Mouse (Mus musculus): Measurements from ENCODE around the gene Foxj2.

Gene Foxj2

GRCm38 (mm10) chr6:122813640-122814039 lies 6.1 kb upstream of the Foxj2 start:
- no peak for DNase-seq (ENCODE audit: low read depth)

DNA sequence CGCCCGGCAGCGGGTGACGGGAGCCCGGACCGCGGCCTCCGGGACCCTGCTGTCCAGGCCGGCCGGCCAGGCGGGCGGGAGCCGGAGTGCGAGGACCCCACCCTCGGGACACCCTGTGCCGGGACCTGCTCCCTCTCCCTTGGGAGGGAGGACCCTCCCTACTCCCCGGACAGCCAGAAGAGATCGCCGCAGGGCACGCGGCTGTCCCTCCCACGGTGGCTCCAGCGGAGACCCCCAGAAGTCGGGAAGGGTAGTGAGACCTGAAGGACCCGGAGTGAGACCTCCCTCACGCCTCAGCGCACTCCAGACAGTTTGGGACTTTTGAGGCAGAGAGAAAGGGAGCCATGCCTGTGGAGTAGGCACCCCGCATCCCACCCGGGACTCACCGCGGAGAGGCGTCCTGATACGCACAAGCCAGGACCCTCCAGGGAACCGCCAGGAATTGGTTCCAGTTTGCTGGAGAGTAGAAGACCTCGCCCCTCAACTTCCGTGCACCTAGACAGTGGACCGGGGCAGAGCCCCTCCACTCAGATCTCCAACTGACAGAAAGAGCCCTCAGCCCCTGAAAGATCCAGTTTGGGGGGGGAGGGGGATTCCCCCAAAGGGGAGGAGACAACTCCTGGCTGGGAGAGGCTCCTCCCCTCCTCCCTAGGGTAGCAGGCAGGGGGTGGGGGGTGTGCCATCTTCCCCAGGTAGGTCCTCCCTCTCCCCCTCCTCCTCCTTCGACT lies 521 bp downstream of the Foxj2 start:
- DNase-seq (ENCODE audit: low read depth): peak; percentile 75

DNA sequence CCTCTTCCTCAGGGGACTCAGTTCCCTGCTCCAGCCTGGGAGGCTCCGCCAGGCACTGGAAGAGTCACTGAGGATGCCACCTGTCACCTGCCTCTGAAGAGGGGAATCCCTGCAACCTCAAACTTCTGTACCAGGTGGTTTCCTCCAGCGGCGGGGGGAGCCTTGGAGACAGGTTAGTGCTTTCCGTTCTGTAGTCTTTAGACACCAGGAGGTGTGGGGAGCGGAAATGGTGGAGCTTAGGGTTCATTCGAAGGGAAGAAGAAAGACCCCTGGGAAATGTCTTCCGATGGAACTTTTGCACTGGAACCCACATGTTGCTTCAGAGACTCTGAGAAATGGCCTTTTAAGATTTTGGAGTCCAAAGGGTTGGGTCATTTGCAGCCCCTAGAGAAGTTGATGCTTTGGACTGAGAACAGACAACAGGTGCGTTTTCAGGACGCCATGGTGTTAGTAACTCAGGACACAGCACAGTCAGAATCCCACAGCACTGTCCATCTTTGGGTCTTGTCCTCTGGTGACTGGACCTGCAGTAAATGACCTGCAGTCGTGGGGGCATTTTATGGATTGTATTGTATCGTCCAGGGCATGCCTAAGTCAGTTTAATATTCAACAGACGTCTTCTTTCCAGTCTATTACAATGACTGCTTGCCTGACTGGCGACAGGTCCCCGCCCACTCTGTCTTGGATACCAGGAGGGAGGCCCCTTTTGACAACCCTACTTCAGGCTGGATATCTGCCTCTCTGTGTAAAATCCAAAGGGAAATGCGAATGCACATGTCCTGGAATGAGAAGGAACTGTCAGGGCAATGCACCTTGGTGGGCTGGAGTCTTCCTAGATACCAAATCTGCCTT lies 1.3 kb downstream of the Foxj2 start:
- DNase-seq (ENCODE audit: low read depth): no peak

GRCm38 (mm10) chr6:122821822-122822221 lies 2.1 kb downstream of the Foxj2 start:
- no peak for DNase-seq (ENCODE audit: low read depth)

DNA sequence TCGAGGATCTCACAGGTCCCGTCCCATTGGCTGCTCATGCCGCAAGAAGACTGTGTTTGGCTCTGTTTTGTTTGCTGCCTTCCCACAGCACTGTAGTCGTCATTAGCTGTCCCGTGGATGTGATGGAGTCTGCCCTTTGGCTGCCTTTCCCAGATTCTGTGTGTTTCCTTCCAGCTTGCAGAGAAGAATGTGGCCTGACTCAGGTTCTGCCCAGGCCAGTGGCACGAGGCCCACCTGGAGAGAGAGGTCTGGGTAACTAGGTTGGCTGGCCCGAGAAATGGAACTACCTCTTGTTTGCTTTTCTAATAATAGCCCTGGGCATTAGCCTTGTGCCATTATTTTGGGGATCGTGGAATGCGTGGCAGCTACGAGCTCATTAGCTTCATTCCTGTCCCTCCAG lies 4.4 kb downstream of the Foxj2 start:
- peak; percentile 60 for DNase-seq (ENCODE audit: low read depth)

- peak; percentile 11 for DNase-seq (ENCODE audit: low read depth)
Measured at GRCm38 (mm10) chr6:122825166-122825565, 5.5 kb downstream of the Foxj2 start.

GRCm38 (mm10) chr6:122825923-122826742 lies 6.4 kb downstream of the Foxj2 start:
- peak; percentile 88 for DNase-seq (ENCODE audit: low read depth)

DNA sequence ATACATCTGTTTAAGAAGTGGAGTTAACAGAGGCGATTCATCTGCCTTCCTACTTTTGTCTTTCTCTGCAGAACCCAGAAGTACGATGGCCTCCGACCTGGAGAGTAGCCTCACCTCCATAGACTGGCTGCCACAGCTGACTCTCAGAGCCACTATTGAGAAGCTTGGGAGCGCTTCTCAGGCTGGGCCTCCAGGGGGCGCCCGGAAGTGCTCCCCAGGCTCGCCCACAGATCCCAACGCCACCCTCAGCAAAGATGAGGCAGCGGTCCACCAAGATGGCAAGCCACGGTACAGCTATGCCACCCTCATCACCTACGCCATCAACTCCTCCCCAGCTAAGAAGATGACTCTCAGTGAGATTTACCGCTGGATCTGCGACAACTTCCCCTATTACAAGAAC lies 8.4 kb downstream of the Foxj2 start:
- peak; percentile 35 for DNase-seq (ENCODE audit: low read depth)

GRCm38 (mm10) chr6:122832880-122833279 lies 13.2 kb downstream of the Foxj2 start:
- no peak for DNase-seq (ENCODE audit: low read depth)

DNA sequence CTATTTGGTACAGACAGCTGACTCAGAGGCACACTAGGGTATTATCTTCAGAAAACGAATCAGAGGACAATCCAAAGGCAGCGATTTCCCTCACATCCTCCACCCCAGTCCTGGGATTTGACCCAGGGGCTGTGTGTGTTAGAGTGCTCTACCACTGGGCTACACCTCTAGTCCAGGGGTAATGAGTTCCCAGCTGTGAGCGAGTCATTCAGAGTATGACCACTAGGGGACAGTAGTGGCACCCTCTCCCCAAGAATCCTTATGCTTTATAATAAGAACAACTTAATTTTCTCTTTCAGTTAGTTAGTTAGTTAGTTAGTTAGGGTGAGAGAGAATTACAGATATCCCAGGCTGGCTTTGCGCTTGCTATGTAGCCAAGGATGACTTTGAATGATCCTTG lies 14.7 kb downstream of the Foxj2 start:
- DNase-seq (ENCODE audit: low read depth): peak; percentile 80

DNA sequence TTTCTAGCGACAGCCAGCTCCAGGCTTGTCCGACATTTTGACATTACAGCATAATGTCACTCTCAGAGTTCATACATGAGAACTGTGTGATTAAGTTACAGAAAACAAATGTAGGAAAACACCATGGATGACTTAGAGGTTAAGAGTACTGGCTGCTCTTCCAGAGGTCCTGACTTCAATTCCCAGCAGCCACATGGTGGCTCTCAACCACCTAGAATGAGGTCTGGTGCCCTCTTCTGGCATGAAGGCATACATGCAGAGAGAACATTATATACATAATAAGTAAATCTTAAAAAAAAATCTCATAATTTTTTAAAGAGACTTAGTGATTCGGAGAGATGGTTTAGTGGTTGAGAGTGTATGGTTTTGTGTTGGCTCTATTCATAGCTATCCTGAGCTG lies 17.3 kb downstream of the Foxj2 start:
- DNase-seq (ENCODE audit: low read depth): peak; percentile 45

DNA sequence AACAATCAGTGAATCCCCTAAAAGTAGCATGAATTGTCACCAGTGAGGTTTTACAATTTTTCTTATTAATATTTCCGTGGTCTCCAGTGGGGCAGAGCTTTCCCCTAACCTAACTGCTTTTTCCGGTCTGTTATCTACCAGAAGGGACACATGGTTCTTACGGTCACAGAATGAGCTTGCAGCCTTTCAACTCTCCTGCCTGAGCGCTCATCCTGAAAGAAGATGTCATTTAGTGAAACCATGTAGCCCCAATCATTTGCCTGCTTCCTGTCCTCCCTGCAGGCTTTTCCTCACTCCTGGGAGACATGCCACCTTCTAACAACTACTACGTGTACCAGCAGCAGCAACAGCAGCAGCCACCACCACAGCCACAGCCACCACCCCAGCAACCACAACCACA lies 17.8 kb downstream of the Foxj2 start:
- no peak for DNase-seq (ENCODE audit: low read depth)

GRCm38 (mm10) chr6:122843759-122844158 lies 24.0 kb downstream of the Foxj2 start:
- no peak for DNase-seq (ENCODE audit: low read depth)

- DNase-seq (ENCODE audit: low read depth): no peak
Measured at GRCm38 (mm10) chr6:122852696-122853095, 33.0 kb downstream of the Foxj2 start.

DNA sequence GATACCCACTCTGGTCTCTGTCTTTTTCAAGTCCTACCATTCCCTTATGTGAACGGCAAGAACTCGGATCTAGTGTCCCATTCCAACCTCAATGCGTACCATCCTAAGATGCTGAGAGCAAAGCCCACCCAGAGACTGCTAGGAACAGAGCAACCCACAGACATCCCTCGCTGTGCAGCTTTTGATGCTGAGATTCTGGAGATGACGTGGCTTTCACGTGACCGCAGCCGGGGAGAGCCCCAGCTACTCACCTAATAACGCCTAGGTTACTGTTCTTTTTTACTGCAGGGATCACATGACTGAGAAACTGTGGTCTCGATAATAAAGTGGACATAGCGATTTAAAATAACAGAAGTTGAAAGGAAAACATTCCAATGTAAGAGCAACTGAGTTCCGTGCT lies 34.8 kb downstream of the Foxj2 start:
- DNase-seq (ENCODE audit: low read depth): no peak

GRCm38 (mm10) chr6:122855955-122856354 lies 36.2 kb downstream of the Foxj2 start, which contains the start of gene C3ar1:
Gene C3ar1 (minus strand): TSS chr6:122856161.
- peak; percentile 39 for DNase-seq (ENCODE audit: low read depth)

DNA sequence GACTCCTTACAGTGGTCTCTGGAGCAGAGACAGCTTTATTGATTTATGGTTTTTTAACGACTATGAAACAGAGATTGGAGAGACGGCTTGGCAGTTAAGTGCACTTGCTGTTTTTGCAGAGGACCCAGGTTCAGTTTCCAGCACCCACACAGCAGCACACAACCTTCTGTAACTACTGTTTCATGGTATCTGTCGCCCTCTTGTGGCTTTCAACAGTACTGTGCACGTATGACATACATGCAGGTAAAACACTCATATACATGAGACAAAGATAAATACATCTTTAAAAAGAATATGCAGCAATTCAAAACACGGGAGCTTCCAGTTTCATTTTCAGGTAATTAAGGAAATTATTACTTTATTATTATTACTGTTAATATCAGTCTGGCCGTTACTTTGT lies 42.7 kb downstream of the Foxj2 start:
- peak; percentile 22 for DNase-seq (ENCODE audit: low read depth)

DNA sequence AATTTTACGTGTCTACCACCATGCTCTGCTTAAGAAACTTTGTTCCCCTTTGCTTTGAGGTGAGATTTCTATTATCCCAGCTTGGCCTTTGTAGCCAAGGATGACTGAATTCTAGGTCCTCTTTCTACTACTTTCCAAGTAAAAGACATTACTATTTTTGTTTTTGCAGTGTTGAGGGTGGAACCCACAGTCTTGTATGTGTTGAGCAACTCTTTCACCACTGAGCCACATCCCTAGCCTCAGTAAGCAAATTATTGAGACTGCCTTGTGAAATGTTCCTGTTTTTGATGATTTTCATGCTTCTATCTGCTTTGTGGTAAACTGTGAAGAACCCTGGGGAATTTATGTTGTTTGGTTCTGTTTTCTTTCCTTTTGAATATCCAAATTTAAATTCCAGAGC lies 43.2 kb downstream of the Foxj2 start:
- peak; percentile 22 for DNase-seq (ENCODE audit: low read depth)

GRCm38 (mm10) chr6:122867914-122868313 lies 48.2 kb downstream of the Foxj2 start:
- DNase-seq (ENCODE audit: low read depth): peak; percentile 50

GRCm38 (mm10) chr6:122869846-122870245 lies 50.1 kb downstream of the Foxj2 start:
- peak; percentile 88 for DNase-seq (ENCODE audit: low read depth)

GRCm38 (mm10) chr6:122872800-122873199 lies 53.1 kb downstream of the Foxj2 start:
- no peak for DNase-seq (ENCODE audit: low read depth)
